Mouse (Mus musculus) stomach, postnatal 0 days (tissue): ENCODE data around the gene Fpgt.

ENCODE experiments used
- CTCF ChIP-seq: IDR thresholded peaks from 2 replicates; pipeline ENCODE4 v1.5.1; 2016; ENCODE audit warnings: antibody characterized with exemption, low read depth, mild to moderate bottlenecking, moderate library complexity
- EP300 ChIP-seq: optimal IDR thresholded peaks from 2 replicates; pipeline ENCODE3; 2016; ENCODE audit warnings: antibody characterized with exemption

GRCm38 (mm10) chr3:155059449-155059822 is 33.8 kb downstream of the Fpgt start:
- no peak for TF ChIP-seq CTCF
- TF ChIP-seq EP300, result no peak
